Mouse (Mus musculus) lung, embryonic 16.5 days (tissue): Measurements from ENCODE around the gene Cmss1. TPM values are rescaled to one million over a fixed set of nuclear protein-coding genes. Genes with fewer than 3 reads are reported as not detected.
A peak's percentile ranks its signal among the peaks of the same experiment; 100 is the strongest.

Source experiments
- ATAC-seq: fragments of 200-750 bp; cut with Nextera tagmentation; 2 replicates; pipeline ENCODE4 v1.8.0; 2017; ENCODE audit warnings: low read depth, mild to moderate bottlenecking, moderate library complexity
- H3K27ac ChIP-seq: fragments of 300-500 bp; sonication (generic); 2 replicates; pipeline ENCODE4 v1.5.1; 2014; ENCODE audit warnings: mild to moderate bottlenecking, control low read depth, low read length
- H3K27me3 ChIP-seq: fragments of 300-500 bp; sonication (generic); 2 replicates; pipeline ENCODE4 v1.6.1; 2014; ENCODE audit warnings: low read depth, low read length, mixed read lengths; ENCODE audit not compliant: control insufficient read depth, insufficient read depth
- H3K36me3 ChIP-seq: fragments of 300-500 bp; sonication (generic); 2 replicates; pipeline ENCODE4 v1.6.1; 2014; ENCODE audit warnings: low read length; ENCODE audit not compliant: control insufficient read depth, insufficient read depth
- H3K4me1 ChIP-seq: fragments of 300-500 bp; sonication (generic); replicated peaks from 2 replicates; pipeline ENCODE4 v1.6.1; 2014; ENCODE audit warnings: low read length, mixed read lengths; ENCODE audit not compliant: control insufficient read depth, insufficient read depth
- H3K4me2 ChIP-seq: fragments of 300-500 bp; sonication (generic); 2 replicates; pipeline ENCODE4 v1.6.1; 2014; ENCODE audit warnings: low read depth, low read length, control low read depth
- H3K4me3 ChIP-seq: fragments of 300-500 bp; sonication (generic); 2 replicates; pipeline ENCODE4 v1.5.1; 2014; ENCODE audit warnings: mild to moderate bottlenecking, low read length, control low read depth
- H3K9ac ChIP-seq: fragments of 300-500 bp; sonication (generic); 2 replicates; pipeline ENCODE4 v1.6.1; 2014; ENCODE audit warnings: low read length, control low read depth
- H3K9me3 ChIP-seq: fragments of 300-500 bp; sonication (generic); 2 replicates; pipeline ENCODE4 v1.6.1; 2016; ENCODE audit warnings: low read length; ENCODE audit not compliant: control insufficient read depth
- WGBS: fragments of 180-500 bp; shearing (Covaris S2); extraction: QIAGEN DNeasy Blood & Tissue Kit; methylation state at CpG from one replicate; pipeline ENCODE4 v1.1.7; 2014; 5-methylcytosine and 5-hydroxymethylcytosine counted together
- polyA plus RNA-seq: library from polyadenylated mRNA; unstranded; fragments of >200 nt; fragmentation: Nextera tagmentation; extraction: Ambion mirVana; gene quantifications from 2 replicates; pipeline ENCODE4 v1.2.1, GENCODE M21; 2015

Gene Cmss1
- polyA plus RNA-seq, 1 experiment from 2014 or later, result 48.5 TPM

DNA sequence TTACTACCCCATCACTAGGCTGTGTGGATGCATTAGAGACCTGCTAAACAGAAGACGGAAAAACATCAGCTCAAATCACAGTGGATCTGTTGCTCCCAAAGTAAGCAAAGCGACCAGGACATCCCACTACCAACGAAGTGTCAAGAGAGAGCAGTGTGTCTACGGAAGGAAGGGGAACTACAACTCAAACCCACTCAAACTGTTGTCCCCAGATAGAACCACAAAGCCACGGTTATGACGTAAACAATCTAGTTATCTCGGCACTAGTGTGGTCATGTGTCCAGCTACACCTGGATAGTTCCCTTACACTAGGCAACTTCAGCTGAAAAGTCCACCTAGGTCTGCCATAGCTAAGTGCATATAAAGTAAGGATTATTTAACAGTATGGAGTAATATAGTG, 242.2 kb downstream of the Cmss1 start:
- ATAC-seq, result no peak
- Histone ChIP-seq H3K4me3 (no peak overlapping the region), H3K36me3 (no peaks in the 10 kb centered on the region), H3K27ac (no peak overlapping the region), H3K4me1 (peaks cover 10% of the 10 kb centered on the region; the same call in 1 of the 2 replicates), H3K9ac (no peak overlapping the region), H3K4me2 (no peak overlapping the region), H3K27me3 (no peaks in the 10 kb centered on the region), H3K9me3 (no peaks in the 10 kb centered on the region)
- WGBS, result 59% methylated on average over 7 of the region's 7 CpGs

DNA sequence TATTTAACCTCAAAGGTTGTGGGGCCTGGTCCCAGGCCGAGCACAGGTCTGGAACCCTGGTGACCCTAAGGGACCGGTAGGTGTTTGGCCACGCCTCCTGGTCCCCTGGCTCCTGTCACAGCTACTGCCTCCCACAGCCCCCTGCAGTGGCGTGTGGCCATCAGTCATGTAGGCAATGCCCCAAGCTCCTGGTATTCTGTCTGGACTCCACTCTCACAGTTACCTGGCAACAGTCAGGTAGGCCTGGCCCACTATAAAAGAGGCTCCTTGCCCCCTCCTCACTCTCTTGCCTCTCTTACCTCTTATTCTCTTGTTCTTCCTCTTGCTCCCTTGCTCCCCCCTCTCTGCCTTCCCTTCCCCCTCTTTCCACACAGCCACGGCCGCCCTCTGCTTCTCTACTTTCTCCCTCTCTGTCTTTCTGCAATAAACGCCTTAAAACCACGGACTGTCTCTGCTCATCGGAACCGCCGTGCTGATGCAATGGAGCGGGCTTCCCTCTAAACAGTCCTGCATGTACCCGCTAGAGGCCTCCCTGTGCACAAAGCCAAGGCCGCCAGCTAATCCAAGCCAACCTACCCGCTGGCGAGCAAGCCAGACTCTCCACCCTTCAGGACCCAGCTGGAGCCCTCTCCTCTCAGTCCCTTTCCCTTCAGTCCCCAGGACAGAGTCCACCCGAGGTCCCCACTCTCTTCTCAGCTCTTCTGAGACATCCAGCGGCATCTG, 243.8 kb downstream of the Cmss1 start:
- H3K36me3 ChIP-seq, result no peaks in the 10 kb centered on the region
- no peak overlapping the region; the same call in 1 of the 2 replicates for H3K4me3 ChIP-seq
- H3K9ac ChIP-seq, result peak overlapping the region; percentile 52
- 30% methylated on average over 18 of the region's 18 CpGs for WGBS
- peak overlapping the region; percentile 37 for H3K4me2 ChIP-seq
- no peaks in the 10 kb centered on the region for H3K9me3 ChIP-seq
- no peak overlapping the region for H3K27ac ChIP-seq
- H3K27me3 ChIP-seq, result no peaks in the 10 kb centered on the region
- peak; percentile 85 for ATAC-seq
- H3K4me1 ChIP-seq, result peaks cover 10% of the 10 kb centered on the region; the same call in 1 of the 2 replicates

DNA sequence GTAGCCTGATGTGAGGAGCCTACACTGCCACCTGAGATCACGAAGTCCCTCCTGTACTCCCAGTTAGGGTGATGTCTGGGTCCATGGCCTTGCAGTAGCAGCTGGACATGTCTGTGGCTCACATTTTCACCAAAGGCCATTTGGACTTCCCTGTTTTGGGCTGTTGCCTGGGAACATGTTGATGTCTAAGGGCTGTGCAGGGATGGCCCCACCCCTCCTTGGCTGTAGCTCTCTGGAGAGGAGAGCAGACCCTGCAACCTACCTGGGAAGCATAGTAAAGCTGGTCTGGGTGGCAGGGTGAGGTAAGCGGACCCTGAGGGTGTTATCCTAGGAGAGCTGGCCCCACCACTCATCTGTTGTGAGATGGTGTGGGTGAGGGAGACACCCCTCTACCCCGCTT, 245.9 kb downstream of the Cmss1 start:
- ATAC-seq, result no peak
- Histone ChIP-seq H3K4me3 (no peak overlapping the region), H3K27ac (no peak overlapping the region)

DNA sequence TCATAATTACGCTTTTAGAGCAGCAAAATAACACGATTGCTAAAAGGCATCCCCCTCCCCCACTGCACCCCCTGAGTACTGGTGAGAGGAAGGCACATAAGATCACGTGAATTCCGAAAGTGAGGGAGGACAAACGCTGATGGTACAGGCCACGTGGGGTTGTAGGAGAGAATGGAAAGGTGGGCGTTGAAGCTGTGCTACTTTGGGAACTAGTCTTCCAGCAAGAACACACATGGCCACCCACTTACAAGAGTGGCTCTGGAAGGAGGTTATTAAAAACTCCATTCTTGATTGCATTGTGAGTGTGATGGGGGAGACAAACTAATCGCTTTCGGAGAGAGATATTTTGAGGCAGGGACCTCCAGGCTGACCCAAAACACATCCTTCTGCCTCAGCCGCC, 247.4 kb downstream of the Cmss1 start:
- no peak overlapping the region for H3K4me2 ChIP-seq
- no peak overlapping the region for H3K9ac ChIP-seq
- no peak for ATAC-seq
- no peaks in the 10 kb centered on the region for H3K27me3 ChIP-seq
- H3K27ac ChIP-seq, result no peak overlapping the region
- H3K36me3 ChIP-seq, result no peaks in the 10 kb centered on the region
- no peaks in the 10 kb centered on the region for H3K9me3 ChIP-seq
- H3K4me3 ChIP-seq, result no peak overlapping the region
- WGBS, result 89% methylated on average over 10 of the region's 10 CpGs
- H3K4me1 ChIP-seq, result peaks cover 7% of the 10 kb centered on the region; the same call in 1 of the 2 replicates

More for the DNA sequence above, 245.9 kb downstream of the Cmss1 start:
- H3K27me3 ChIP-seq, result no peaks in the 10 kb centered on the region
- H3K36me3 ChIP-seq, result no peaks in the 10 kb centered on the region
- H3K4me1 ChIP-seq, result peaks cover 8% of the 10 kb centered on the region; the same call in 1 of the 2 replicates
- no peaks in the 10 kb centered on the region for H3K9me3 ChIP-seq
- no peak overlapping the region for H3K4me2 ChIP-seq
- no peak overlapping the region for H3K9ac ChIP-seq
- 92% methylated on average over 3 of the region's 3 CpGs for WGBS

DNA sequence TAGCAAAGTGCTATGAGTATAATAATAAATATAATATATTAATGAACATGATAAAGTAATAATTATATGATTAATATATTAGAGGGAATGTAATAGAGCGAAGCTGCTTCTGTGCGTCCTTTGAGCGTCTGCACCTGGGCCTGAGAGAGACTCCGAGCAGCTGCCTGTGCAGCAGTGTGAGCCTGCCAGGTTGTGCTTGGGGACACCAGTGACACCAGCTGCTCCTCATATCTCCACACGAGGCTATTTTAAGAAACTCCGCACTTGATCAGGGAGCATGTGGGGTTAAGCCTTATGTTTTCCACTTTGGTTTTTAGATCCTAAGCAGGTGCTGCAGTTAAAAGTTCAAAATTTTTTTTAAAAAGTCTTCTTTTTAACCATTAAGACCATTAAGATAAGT, 249.7 kb downstream of the Cmss1 start:
- no peak overlapping the region for H3K27ac ChIP-seq
- 79% methylated on average over 6 of the region's 6 CpGs for WGBS
- no peaks in the 10 kb centered on the region for H3K36me3 ChIP-seq
- H3K9ac ChIP-seq, result no peak overlapping the region
- ATAC-seq, result no peak
- H3K4me2 ChIP-seq, result no peak overlapping the region
- H3K9me3 ChIP-seq, result no peaks in the 10 kb centered on the region
- no peak overlapping the region for H3K4me3 ChIP-seq
- no peaks in the 10 kb centered on the region for H3K27me3 ChIP-seq
- no peaks in the 10 kb centered on the region for H3K4me1 ChIP-seq

DNA sequence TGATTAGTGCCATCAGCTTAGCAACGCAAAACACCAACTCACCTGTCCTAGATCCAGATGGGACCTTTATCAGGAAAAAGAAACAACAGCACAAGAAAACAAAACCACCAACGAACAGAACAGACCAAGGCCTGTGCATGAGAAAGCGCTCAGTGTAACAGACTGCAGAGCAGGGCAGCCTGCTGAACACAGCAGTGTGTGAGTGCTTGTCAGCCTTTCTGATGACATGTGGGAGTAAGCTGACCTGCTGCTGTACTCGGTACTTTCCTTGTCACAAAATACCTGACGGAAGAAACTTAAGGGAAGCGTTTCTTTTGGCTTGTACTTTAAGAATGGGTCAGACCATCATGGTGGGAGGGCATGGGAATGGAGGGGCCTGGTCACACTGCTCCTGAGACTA, 250.2 kb downstream of the Cmss1 start:
- WGBS, result 71% methylated on average over 6 of the region's 6 CpGs
- Histone ChIP-seq H3K27ac (no peak overlapping the region), H3K9me3 (no peaks in the 10 kb centered on the region), H3K4me3 (no peak overlapping the region), H3K4me1 (no peaks in the 10 kb centered on the region), H3K4me2 (no peak overlapping the region), H3K27me3 (no peaks in the 10 kb centered on the region), H3K36me3 (no peaks in the 10 kb centered on the region), H3K9ac (no peak overlapping the region)
- no peak for ATAC-seq

DNA sequence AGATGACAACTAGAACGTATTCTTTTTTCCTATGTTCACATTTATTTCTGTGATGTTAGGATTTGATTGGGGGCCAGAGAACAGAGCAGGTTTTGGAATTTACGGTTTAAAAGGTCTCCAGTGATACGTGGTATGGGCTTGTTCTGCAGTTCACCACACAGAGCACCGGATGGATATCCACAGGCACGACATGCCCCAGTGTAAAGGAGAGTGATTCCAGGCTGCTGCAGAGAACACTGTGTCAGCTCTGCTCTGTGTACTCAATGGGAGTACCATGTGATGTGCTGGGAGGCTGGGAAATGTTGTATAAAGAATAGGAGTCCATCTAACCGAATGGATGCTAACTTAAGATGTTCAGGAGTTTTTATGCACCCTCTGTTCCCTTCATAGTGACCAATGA, 252.7 kb downstream of the Cmss1 start:
- H3K4me2 ChIP-seq, result no peak overlapping the region

DNA sequence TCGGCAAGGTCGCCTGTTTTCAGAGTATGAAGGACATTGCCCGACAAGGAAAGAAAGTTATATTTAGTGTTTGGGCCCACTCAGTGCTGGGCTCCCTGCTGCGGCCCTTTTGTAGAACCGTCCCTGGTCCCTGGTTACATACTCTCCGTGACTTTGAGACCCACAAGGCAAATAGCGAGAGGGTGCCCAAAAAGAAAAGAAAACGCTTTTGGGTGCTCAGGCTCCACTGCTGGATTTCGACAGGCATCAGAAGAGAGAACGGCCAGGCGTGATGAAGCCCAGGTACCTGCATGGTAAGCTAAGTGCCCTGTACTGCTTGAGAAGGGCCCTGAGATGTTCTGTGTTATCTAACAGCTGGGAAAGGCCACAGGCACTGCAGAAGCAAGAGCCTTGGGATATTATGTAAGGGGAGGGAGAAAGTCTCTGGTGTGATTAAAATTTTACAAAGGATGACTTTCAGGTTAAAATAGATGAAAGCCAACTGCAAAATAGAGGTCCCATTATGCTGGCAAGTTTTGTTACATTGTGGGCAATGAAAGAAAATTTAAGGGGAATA, 253.4 kb downstream of the Cmss1 start:
- Histone ChIP-seq H3K27me3 (no peaks in the 10 kb centered on the region), H3K27ac (no peak overlapping the region)
- 76% methylated on average over 11 of the region's 11 CpGs for WGBS

More for the DNA sequence above, 252.7 kb downstream of the Cmss1 start:
- Histone ChIP-seq H3K27ac (no peak overlapping the region), H3K9ac (no peak overlapping the region), H3K9me3 (no peaks in the 10 kb centered on the region), H3K36me3 (no peaks in the 10 kb centered on the region), H3K27me3 (no peaks in the 10 kb centered on the region), H3K4me1 (no peaks in the 10 kb centered on the region), H3K4me3 (no peak overlapping the region)
- WGBS, result 65% methylated on average over 6 of the region's 6 CpGs
- ATAC-seq, result no peak

DNA sequence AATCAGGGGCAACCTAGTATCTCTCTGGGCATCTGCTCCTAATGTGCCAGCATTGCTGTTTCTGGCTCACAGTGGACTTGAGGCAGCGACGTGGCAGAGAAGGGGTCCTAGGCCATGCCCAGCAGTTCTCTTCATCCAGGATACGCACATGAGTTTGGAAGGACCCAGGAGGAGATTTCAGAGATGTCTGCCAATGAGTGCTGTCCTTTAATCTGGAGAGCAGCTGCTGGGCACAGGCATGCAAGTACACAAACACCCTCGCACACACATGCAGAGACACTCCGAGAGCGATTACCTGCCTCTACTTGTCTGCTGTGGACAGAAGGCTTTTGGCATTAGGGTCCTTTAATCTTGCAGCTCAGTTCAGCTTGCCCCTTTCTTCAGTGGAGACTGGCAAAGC, 253.9 kb downstream of the Cmss1 start, which contains the start of gene Filip1l:
Gene Filip1l (plus strand): TSS at position 343 of the 400 bp plus-strand sequence.
- ATAC-seq, result no peak
- Histone ChIP-seq H3K9ac (no peak within 1 kb of the TSS), H3K4me1 (no peaks in the 10 kb centered on the region), H3K9me3 (no peaks in the 10 kb centered on the region), H3K4me2 (no peak within 1 kb of the TSS), H3K27ac (no peak within 1 kb of the TSS), H3K4me3 (no peak within 1 kb of the TSS), H3K36me3 (no peaks in the 10 kb centered on the region), H3K27me3 (no peaks in the 10 kb centered on the region)
- WGBS, result 69% methylated on average over 6 of the region's 6 CpGs

More for the DNA sequence above, 253.4 kb downstream of the Cmss1 start:
- no peak for ATAC-seq
- H3K4me3 ChIP-seq, result no peak overlapping the region
- no peak overlapping the region for H3K4me2 ChIP-seq
- no peak overlapping the region for H3K9ac ChIP-seq
- no peaks in the 10 kb centered on the region for H3K9me3 ChIP-seq
- H3K36me3 ChIP-seq, result no peaks in the 10 kb centered on the region
- no peaks in the 10 kb centered on the region for H3K4me1 ChIP-seq
